Mouse (Mus musculus): ENCODE measurements at regions not wholly inside any gene's neighbourhood (a gene's known extent, or its start where the extent isn't known, plus 50 kb on each side); places are given as distances from the start of the nearest gene placed in this dataset.

GRCm38 (mm10) chr2:101300106-101300505, 324.4 kb upstream of the Rag2 start:
- DNase-seq (ENCODE audit: low spot score): no peak
- no peak overlapping the region for H3K27ac ChIP-seq

DNA sequence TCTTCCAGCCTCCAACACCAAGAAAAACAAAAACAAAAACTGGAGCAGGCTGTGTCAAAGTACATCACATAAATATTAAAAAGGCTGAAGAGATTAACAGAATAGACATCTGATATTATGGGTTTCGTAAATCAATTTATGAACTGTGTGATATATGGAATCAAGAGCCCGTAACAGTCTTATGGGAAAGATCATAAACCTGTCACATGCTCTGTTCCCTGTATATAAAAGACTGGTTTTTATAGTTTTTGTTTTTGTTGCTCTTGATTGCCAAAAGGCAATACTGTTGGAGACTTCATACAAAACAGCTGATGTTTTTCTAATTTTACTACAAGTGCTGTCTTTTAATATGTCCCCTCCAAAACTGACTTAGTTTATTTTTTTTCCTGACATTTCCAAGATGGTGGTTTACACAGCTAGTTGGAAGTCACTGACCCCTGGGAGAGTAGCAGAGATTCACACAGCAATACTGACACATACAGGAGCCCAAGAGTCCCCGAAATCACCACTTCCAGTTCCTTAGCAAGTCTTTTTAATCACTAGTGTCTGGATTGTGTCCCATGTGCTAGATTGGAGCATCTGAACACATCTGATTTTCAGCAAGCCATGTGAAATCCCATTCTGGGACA, 303.1 kb upstream of the Rag2 start:
- H3K9me3 ChIP-seq: no peaks in the 10 kb centered on the region
- no peaks in the 10 kb centered on the region for H3K4me1 ChIP-seq
- H3K27ac ChIP-seq: no peak overlapping the region
- 84% methylated on average over 3 of the region's 3 CpGs for WGBS
- H3K36me3 ChIP-seq: no peaks in the 10 kb centered on the region
- H3K27me3 ChIP-seq (ENCODE audit: insufficient read depth, poor library complexity, severe bottlenecking): no peaks in the 10 kb centered on the region
- no peak for DNase-seq (ENCODE audit: low spot score)
- H3K4me3 ChIP-seq: no peak overlapping the region

More at GRCm38 (mm10) chr2:101300106-101300505, 324.4 kb upstream of the Rag2 start:
- H3K36me3 ChIP-seq: no peaks in the 10 kb centered on the region
- H3K4me1 ChIP-seq: no peaks in the 10 kb centered on the region
- no peak overlapping the region for H3K4me3 ChIP-seq
- no peaks in the 10 kb centered on the region for H3K27me3 ChIP-seq (ENCODE audit: insufficient read depth, poor library complexity, severe bottlenecking)
- H3K9me3 ChIP-seq: no peaks in the 10 kb centered on the region

- Histone ChIP-seq H3K4me1 (no peaks in the 10 kb centered on the region), H3K9me3 (no peaks in the 10 kb centered on the region), H3K36me3 (no peaks in the 10 kb centered on the region), H3K27me3 (ENCODE audit: insufficient read depth, poor library complexity, severe bottlenecking) (no peaks in the 10 kb centered on the region), H3K4me3 (no peak overlapping the region), H3K27ac (no peak overlapping the region)
- WGBS: 29% methylated on average over 1 of the region's 1 CpGs
- no peak for DNase-seq (ENCODE audit: low spot score)
Measured at GRCm38 (mm10) chr2:101356709-101357108, 267.8 kb upstream of the Rag2 start.

GRCm38 (mm10) chr2:101364256-101364655, 260.3 kb upstream of the Rag2 start:
- Histone ChIP-seq H3K27ac (no peak overlapping the region), H3K4me1 (no peaks in the 10 kb centered on the region), H3K27me3 (ENCODE audit: insufficient read depth, poor library complexity, severe bottlenecking) (no peaks in the 10 kb centered on the region), H3K4me3 (no peak overlapping the region), H3K9me3 (no peaks in the 10 kb centered on the region), H3K36me3 (no peaks in the 10 kb centered on the region)
- 47% methylated on average over 3 of the region's 3 CpGs for WGBS
- no peak for DNase-seq (ENCODE audit: low spot score)

DNA sequence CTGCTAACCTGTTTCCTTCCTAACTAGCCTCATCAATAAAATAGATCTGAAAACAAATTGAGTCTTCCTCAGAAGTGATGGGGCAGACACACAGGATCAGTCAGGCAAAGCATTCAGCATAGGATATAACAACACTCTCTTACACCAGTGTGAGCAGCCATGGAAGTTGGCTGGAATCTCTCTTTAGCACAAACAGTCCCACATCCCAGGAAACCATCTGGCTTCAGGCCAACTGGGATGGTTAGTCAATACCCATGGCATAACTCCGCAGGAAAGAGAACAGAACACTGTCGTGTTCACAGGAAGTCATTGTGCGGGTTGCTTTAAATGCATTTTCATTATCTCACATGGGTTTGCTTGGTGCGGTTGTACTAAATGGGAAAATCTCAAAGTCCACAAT, 256.2 kb upstream of the Rag2 start:
- H3K4me3 ChIP-seq: no peak overlapping the region
- no peak for DNase-seq (ENCODE audit: low spot score)

DNA sequence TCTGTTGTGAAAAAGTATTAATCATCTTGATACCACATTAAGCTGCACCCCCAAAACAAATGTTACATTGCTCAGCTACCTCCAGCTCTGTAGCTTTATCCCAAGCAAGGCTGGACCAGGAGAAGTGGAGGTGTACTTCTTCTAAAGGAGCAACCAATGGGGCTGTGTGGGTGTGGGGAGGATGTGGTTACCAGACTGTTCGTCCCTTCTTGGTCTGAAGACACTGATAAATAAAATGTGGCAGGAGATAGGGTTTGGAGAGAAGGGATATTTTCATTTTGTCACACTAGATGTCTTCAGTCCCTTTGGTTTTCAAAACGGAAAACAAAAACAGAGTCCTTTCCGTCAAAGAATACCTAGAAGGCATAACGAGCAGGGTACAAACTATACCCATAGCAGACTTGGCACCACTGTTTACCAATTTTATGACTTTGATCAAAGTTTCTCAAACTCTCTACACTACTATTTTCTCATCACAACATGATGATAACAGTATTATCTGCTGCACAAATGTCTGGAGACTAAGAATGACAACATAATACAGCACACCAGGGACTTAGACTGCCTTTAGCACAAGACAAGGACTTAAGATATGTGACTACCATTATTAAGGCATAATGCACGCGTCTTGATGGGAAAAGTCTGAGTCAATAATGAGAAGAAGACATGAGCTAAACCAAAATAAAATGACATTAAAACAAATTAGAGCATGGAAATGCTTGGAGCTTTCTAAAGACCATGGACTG, 253.4 kb upstream of the Rag2 start:
- no peak for DNase-seq (ENCODE audit: low spot score)
- H3K36me3 ChIP-seq: no peaks in the 10 kb centered on the region
- H3K4me1 ChIP-seq: no peaks in the 10 kb centered on the region
- no peaks in the 10 kb centered on the region for H3K27me3 ChIP-seq (ENCODE audit: insufficient read depth, poor library complexity, severe bottlenecking)
- H3K4me3 ChIP-seq: no peak overlapping the region
- H3K27ac ChIP-seq: no peak overlapping the region
- WGBS: 79% methylated on average over 6 of the region's 6 CpGs
- H3K9me3 ChIP-seq: no peaks in the 10 kb centered on the region

More for the DNA sequence above, 256.2 kb upstream of the Rag2 start:
- Histone ChIP-seq H3K27ac (no peak overlapping the region), H3K9me3 (no peaks in the 10 kb centered on the region), H3K27me3 (ENCODE audit: insufficient read depth, poor library complexity, severe bottlenecking) (no peaks in the 10 kb centered on the region), H3K36me3 (no peaks in the 10 kb centered on the region), H3K4me1 (no peaks in the 10 kb centered on the region)
- 70% methylated on average over 4 of the region's 4 CpGs for WGBS

DNA sequence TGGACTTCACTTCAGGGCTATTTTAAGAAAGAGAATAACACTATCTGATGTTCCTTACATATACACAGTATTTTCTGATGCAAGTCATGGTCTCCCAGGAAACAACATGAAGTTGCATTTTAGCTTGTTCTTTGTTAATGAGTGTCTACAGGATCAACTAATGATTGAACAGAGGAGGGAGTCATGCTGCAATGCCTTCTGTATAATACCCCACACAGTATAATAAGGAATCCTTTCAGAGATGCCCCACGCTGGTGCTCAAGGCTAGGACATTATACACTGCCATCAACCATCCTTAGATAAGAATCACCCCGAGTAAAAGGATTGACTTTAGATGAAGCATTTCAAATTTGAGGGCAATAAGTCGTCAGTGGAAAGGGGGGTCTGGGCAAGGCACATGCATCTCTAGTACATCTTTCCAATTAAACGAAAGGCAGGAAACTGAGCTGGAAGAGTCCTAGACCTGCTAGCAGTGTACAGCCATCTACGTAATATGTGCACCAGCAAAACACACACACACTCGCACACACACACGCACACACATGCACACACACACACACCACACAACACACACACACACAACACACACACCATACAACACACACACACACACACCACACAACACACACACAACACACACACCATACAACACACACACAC, 252.6 kb upstream of the Rag2 start:
- Histone ChIP-seq H3K36me3 (no peaks in the 10 kb centered on the region), H3K4me1 (no peaks in the 10 kb centered on the region), H3K27ac (no peak overlapping the region), H3K4me3 (no peak overlapping the region), H3K27me3 (ENCODE audit: insufficient read depth, poor library complexity, severe bottlenecking) (no peaks in the 10 kb centered on the region), H3K9me3 (no peaks in the 10 kb centered on the region)
- DNase-seq (ENCODE audit: low spot score): no peak
- 85% methylated on average over 7 of the region's 7 CpGs for WGBS

DNA sequence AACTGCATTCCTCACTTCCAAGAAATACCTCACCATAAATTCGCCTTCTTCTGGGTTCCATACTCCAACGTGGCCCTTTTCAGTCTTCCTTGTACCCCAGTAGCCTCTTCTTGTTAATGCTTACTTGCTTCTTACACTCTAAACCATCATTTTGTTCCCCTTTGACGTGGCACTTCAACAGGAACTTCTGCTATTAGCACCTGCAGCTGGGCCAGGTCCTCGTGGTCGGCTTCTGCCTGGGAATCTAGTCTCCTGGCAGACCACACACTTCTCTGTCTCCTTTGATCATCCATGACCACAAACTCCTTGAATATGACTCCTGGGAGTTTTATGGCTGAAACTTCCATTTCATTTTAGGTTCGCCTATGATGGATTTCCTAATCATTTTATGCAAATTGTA, 243.9 kb upstream of the Rag2 start:
- H3K4me1 ChIP-seq: no peaks in the 10 kb centered on the region
- WGBS: 74% methylated on average over 6 of the region's 6 CpGs
- H3K9me3 ChIP-seq: no peaks in the 10 kb centered on the region
- H3K4me3 ChIP-seq: no peak overlapping the region
- no peak overlapping the region for H3K27ac ChIP-seq
- H3K36me3 ChIP-seq: no peaks in the 10 kb centered on the region
- H3K27me3 ChIP-seq (ENCODE audit: insufficient read depth, poor library complexity, severe bottlenecking): no peaks in the 10 kb centered on the region
- no peak for DNase-seq (ENCODE audit: low spot score)

- Histone ChIP-seq H3K9me3 (no peaks in the 10 kb centered on the region), H3K27me3 (ENCODE audit: insufficient read depth, poor library complexity, severe bottlenecking) (no peaks in the 10 kb centered on the region), H3K36me3 (no peaks in the 10 kb centered on the region), H3K4me3 (no peak overlapping the region), H3K4me1 (no peaks in the 10 kb centered on the region), H3K27ac (no peak overlapping the region)
- DNase-seq (ENCODE audit: low spot score): no peak
- 83% methylated on average over 1 of the region's 1 CpGs for WGBS
Measured at GRCm38 (mm10) chr2:101415002-101415401, 209.5 kb upstream of the Rag2 start.

DNA sequence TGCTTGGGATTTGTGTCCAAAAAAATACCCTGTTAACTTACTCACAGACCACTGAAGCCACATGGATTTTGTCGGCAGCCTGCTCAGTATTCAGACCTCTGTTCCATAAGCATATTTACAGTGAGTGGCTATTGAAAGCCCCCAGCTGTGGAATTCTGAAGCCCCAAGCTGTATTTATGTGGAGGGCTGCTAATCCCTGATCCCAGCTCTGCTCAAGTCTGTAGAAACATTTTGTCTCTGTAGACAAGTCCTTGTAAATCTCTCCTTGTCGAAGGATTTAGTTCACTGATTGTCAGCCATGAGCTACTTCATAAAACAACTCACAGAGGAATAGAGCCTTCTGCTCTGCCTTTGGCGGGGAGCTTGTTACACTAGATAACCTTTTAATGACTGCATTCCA, 207.8 kb upstream of the Rag2 start:
- DNase-seq (ENCODE audit: low spot score): no peak
- H3K9me3 ChIP-seq: no peaks in the 10 kb centered on the region
- H3K4me3 ChIP-seq: no peak overlapping the region
- H3K4me1 ChIP-seq: no peaks in the 10 kb centered on the region
- no peak overlapping the region for H3K27ac ChIP-seq
- H3K36me3 ChIP-seq: no peaks in the 10 kb centered on the region
- no peaks in the 10 kb centered on the region for H3K27me3 ChIP-seq (ENCODE audit: insufficient read depth, poor library complexity, severe bottlenecking)
- 64% methylated on average over 3 of the region's 3 CpGs for whole genome bisulfite sequencing

GRCm38 (mm10) chr2:101433141-101433895, 191.2 kb upstream of the Rag2 start:
- DNase-seq (ENCODE audit: low spot score): no peak
- Histone ChIP-seq H3K9me3 (no peaks in the 10 kb centered on the region), H3K27me3 (ENCODE audit: insufficient read depth, poor library complexity, severe bottlenecking) (no peaks in the 10 kb centered on the region), H3K36me3 (no peaks in the 10 kb centered on the region), H3K27ac (no peak overlapping the region), H3K4me1 (no peaks in the 10 kb centered on the region), H3K4me3 (no peak overlapping the region)
- whole genome bisulfite sequencing: 77% methylated on average over 8 of the region's 8 CpGs

GRCm38 (mm10) chr2:101440231-101440630, 184.3 kb upstream of the Rag2 start:
- DNase-seq (ENCODE audit: low spot score): no peak
- H3K36me3 ChIP-seq: no peaks in the 10 kb centered on the region
- no peaks in the 10 kb centered on the region for H3K9me3 ChIP-seq
- no peaks in the 10 kb centered on the region for H3K27me3 ChIP-seq (ENCODE audit: insufficient read depth, poor library complexity, severe bottlenecking)
- no peaks in the 10 kb centered on the region for H3K4me1 ChIP-seq
- H3K27ac ChIP-seq: no peak overlapping the region
- no peak overlapping the region for H3K4me3 ChIP-seq
- 72% methylated on average over 5 of the region's 5 CpGs for WGBS

DNA sequence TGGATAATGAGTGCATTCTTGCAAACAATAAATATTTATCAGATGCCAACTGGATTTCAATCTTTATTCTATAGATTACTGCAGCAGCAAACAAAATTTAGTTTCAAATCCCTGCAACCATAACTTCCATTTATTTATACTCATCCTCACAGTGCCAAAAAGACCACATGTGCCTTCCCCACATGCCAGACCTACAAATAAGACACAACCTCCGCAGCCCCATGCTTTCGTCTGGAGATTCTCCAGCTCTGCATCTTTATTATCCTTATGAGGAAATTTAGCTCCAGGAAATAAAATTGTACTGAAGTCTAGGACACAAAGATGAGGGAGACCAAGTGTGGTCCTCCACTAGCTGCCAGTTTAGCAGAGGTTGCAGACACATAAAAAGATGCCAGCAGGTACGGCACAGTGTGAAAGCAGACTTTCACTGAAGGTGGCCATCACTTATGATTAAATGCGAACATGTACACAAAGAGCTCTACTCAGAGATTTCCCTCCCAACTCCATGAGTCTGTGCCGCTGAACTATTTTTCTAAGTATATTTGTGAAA, 183.4 kb upstream of the Rag2 start:
- H3K27ac ChIP-seq: no peak overlapping the region
- H3K27me3 ChIP-seq (ENCODE audit: insufficient read depth, poor library complexity, severe bottlenecking): no peaks in the 10 kb centered on the region
- no peak overlapping the region for H3K4me3 ChIP-seq
- no peak for DNase-seq (ENCODE audit: low spot score)
- H3K4me1 ChIP-seq: no peaks in the 10 kb centered on the region
- WGBS: 91% methylated on average over 5 of the region's 5 CpGs
- H3K9me3 ChIP-seq: no peaks in the 10 kb centered on the region
- H3K36me3 ChIP-seq: no peaks in the 10 kb centered on the region

Data from heart, embryonic 10.5 days (tissue).